Mouse (Mus musculus) yolk sac, embryonic 10.5 days (tissue): ENCODE measurements around the gene Sostdc1.

Experiments used
- DNase-seq: peaks from one replicate; pipeline ENCODE4 v3.0.0-alpha.2; 2017; ENCODE audit warnings: low spot score

Sostdc1 gene

DNA sequence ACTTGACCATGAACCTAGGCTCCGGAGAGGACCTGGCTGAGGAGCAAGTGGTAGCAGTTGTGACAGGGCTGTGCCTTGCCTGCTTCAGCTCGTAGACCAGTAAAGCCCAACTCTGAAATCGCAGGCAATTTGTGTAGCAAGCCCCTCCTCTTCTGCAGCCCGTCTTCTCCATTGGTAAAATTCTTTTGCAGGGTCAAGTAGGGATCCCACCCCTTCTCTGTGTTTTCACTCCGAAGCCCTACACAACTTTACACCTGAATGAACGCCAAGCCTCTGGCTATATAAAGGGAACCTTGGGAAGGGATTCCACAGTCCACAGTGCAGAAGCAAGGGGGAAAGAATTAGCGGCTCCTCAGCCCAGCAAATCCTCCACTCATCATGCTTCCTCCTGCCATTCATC, at the start of gene Sostdc1:
Gene Sostdc1, plus strand, starts transcription at position 224 of the 400 bp plus-strand sequence.
- no peak for DNase-seq

DNA sequence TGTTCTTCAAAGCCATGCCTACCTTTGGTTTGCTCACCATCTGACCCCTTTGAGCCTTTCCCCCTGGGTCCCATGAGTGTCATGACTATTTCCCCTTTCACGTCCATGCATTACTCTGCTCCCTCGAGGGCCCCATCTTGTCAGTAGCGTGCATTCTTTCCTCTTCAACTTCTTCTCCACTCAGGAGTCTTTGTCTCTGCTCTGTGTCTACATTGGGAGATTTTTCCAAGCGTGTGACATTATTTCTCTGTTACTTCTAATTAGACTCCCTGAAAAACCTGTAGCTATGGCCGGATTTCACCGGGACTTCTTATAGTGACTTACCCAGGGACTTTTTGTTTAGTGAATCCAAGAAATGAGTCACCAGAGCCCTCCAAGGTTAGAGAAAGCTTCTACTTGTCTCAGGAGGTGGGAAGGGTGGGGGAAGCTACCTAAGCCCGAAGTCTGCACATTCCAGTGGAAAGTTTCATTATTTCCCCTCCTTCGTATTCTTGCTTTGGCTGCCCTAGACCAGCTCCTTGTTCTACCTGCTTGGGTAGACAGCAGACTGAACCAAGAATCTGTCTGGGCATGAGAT, 46.2 kb upstream of the Sostdc1 start:
- DNase-seq: no peak

DNA sequence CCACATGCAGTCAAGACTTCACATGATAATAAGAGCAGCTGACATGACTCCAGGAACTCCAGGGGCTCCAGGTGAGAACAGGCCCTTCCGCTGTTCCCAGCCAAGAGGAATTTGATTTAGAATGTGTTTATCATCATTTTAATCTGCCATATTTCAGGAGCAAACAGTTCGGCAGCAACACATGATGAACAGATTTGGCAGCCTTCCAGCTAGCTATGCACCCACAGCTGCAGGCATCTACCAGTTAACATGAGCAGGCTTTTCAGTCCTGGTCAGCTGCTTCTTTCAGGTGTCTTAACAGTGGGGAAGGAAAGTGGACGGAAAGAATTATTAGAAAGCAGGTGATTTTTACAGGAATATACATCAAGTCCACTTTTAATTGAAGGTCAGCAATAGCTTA, 39.1 kb upstream of the Sostdc1 start:
- DNase-seq: no peak

DNA sequence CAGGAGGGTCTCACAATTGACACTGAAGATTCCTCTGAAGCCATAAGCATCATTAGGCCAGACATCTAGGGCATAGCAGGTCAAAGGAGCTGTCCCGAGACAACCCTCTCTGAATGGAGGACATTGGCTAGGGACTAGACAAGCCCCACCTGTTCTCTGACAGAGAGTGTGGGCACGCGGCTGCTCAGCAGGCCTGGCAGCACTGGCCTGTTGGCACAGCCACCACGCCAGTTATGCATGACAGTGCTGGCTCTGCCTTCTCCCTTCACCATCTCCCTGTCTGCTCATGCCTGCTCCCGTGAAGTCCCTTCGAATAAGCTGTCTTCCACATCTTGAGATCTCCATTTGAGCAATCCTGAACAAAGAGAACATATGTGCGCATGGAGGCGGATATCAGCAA, 24.3 kb upstream of the Sostdc1 start:
- no peak for DNase-seq

DNA sequence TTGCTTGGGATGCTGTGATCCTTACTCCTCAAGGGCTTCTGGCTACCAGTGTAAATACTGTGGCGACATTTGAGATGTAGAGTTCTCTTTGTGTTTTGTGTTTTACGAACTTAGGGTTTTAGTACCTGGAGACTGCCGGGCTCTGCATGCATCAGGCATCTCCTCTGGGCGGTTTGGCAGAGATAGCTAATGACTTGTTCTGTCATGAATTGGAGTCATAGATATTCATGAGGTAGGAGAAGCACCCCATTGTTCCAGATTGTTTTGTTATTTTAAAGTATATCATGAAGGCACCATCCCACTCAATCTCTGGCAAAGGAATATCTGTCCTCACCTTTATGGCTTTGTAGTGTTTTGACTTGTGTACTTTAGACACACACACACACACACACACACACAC, 23.5 kb upstream of the Sostdc1 start:
- DNase-seq: no peak

DNA sequence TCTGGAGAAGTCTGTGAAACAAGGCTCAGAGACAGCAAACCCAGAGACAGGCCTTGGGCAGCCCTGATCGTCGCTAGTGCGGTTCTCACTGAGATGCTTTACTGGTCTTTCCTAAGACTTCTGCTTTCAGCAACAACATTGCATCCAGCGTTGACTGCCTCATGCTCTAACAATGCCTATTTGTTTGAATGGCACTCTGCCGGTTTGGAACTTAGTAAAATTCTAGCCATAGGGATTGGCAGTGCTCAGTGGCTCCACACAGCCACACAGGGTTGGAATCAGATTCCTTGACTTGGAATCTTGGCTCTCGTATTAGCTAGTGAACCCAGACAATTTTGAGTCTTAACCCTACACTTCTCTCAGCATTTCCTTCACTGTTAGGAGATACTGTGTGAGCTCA, 22.6 kb upstream of the Sostdc1 start:
- DNase-seq: no peak

- DNase-seq: no peak
Observed at GRCm38 (mm10) chr12:36302326-36302725, 11.6 kb upstream of the Sostdc1 start.

- DNase-seq: no peak
Observed at GRCm38 (mm10) chr12:36302905-36303642, 10.9 kb upstream of the Sostdc1 start.

DNA sequence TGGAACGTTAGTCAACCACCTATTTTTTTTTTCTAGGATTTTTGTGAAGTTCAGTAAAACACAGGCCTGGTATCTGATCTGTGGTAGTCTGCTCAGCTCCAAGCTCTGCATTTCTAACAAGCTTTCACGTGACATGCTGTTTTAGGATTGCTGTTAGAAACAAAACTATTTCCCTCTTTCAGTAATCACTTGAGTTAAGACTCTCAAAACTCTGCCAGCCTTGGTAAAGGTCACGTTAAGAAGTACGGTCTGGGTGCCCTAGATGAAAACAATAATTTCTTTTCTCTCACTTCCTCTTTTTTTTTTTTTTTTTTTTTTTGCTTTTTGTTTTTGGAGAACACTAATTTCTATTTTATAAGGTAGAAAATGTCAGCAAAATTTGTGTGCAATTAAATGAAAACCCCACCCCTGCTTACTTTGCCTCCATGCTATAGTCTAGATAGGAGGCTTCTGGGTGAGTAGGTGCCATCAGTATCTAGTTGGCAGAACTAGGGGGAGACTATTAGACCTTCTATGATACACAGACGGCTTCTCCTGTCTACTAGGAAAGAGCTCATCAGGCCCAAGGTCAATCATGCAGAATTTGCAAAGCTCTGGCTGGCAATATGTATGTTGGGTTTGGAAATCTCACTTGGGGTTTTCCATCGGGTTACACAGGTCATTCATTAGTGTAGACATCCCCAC, 5.1 kb upstream of the Sostdc1 start:
- DNase-seq: no peak

DNA sequence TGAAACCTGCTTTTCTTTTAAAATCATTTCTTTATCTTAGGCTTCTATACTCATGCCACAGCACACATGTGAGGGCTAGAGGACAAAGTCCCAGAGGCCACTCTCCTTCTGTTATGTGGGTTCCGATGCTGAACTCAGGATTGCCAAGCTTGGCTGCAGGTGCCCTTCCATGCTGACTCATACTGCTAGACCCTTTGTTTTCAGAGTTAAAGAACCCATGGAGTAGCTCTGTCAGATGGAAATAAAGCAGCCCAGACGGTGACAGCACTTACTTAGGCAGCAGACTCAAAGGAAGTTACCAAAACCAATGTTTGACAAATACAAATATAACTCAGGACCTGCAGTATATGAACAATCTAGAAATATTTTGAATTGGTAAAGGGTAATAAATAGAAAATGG, 924 bp upstream of the Sostdc1 start:
- DNase-seq: no peak

DNA sequence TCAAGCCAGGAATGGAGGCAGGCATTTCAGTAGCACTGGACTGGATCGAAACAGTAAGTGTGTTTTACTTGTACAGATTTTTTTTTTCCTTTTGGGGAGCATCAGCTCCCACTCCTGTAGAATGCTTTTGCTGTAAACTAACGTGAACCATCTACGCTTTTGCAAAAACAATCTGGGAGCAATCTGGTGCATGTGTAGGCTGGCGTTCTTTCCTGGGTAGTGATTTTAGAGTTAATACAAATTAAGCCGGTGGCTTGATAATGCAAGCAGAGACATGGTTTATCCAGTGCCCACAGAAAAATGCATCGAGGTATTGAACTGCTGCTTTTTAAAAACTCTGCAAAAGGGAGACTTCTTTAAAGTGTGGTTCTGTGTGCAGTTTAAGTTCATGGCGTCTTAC, 507 bp downstream of the Sostdc1 start:
- no peak for DNase-seq

DNA sequence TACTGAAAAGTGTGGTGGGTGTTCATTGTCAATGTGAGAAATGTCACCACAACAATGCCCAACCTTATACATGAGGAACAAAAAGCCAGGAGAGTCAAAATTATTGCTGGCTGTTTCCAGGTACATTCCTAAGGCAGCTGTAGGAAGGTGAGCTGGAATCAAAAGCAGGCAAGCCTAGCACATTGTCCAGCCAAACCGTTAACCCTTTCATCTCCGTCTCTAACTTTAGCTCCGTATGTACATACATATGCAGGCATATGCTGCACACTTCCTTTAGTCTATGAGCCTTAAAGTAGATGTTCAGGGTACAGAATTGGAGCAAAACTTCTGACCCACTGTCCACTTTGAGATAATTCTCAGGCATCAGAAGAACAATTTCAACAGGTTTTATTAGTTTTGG, 1.6 kb downstream of the Sostdc1 start:
- DNase-seq: no peak

GRCm38 (mm10) chr12:36316056-36316455, 2.1 kb downstream of the Sostdc1 start:
- no peak for DNase-seq

- DNase-seq: peak; percentile 45
Observed at GRCm38 (mm10) chr12:36317036-36317819, 3.3 kb downstream of the Sostdc1 start.

- DNase-seq: no peak
Observed at GRCm38 (mm10) chr12:36317820-36318135, 3.8 kb downstream of the Sostdc1 start.

- no peak for DNase-seq
Observed at GRCm38 (mm10) chr12:36326101-36326521, 12.2 kb downstream of the Sostdc1 start.

DNA sequence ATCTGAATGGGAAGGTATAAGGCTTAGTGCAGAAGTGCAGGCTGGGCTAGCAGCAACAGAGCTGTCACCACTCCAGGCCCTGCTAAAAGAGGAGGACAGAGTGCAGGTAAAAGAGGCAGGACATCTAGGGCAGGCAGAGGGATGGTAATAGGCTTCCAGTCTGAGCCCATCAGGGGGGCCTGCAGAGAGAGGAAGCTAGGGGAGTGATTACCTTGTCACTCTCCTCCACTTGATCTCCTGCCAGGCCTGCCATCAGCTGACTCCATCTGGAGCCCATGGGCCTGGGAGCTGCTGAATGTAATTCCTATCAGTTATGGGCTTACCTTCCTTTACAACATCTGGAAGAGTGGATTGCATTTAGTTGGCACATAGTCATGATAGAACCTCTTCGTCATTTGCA, 18.7 kb downstream of the Sostdc1 start:
- DNase-seq: no peak

DNA sequence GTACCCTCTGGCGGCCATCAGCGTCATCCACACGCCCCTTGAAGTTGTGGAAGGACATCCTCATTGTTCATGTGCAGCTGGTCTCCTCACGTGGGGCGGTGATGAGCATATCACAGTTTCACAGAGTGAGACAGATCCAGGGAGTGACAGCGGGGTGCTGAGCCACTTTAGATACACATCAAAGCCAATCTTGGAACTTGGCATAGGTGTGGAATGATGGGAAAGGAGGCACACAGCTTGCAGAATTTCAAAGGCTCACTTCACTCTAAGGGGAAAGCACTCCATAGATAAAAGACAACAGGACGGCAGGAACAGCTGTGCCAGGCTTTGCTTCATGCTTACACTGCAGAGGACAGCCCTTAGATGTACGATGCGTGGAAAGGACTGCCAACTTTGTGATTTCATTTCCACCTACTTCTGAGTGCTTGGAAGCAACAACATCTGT, 19.9 kb downstream of the Sostdc1 start:
- no peak for DNase-seq

GRCm38 (mm10) chr12:36344131-36344530, 30.2 kb downstream of the Sostdc1 start:
- DNase-seq: no peak

DNA sequence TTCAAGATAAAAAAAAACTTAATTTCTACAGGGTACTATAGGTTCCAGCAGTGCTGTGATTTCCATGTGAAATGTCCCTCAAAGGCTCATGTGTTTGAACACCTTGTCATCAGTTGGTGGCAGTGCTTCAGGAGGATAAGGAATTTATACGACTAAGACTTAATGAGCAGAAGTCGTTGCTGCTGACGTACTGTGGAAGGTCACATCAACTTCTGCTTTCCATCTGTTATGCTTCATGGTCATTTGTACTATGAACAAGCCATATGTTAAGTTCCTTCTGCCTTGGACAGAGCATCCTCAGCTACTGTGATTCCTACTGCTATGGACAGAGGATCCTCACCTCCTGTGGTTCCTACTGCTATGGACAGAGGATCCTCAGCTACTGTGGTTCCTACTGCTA, 46.1 kb downstream of the Sostdc1 start:
- DNase-seq: no peak

DNA sequence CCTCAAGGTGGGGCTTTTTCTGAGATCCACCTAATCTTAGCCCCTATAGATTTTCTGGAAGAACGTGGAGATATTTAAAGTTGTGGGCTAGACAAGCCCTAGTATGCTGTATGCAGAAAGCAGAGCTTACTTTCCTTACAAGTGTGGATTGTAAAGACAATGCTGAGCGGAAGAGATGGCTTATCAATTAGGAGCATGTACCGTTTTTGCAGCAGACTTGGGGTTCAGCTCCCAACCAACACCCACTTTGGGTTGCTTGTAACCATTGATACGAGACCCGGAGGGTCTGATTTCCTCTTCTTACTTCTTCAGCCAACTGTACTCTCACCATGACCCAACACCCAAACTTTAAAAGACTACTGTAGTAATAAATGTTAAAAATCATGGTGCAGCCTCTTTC, 46.8 kb downstream of the Sostdc1 start:
- DNase-seq: no peak

DNA sequence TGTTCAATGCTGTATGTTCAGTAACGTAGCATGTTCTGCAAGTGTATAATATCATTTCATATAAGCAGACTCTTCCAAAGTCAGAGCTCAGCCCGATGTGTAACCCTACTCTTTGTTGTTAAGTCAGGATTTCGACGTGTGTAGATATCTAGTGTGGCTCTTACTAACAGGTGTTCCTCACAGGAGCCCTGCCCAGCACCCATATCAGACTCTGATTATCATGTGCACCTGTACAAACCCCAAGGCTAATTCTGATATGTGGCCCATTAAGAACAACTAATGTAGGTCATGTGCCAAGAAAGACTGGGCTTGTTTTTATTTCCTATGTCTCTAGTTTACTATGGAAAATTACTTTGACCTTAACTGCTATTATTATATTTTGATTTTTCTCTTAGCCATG, 50.1 kb downstream of the Sostdc1 start:
- DNase-seq: no peak
